In the genomic region with DNA sequence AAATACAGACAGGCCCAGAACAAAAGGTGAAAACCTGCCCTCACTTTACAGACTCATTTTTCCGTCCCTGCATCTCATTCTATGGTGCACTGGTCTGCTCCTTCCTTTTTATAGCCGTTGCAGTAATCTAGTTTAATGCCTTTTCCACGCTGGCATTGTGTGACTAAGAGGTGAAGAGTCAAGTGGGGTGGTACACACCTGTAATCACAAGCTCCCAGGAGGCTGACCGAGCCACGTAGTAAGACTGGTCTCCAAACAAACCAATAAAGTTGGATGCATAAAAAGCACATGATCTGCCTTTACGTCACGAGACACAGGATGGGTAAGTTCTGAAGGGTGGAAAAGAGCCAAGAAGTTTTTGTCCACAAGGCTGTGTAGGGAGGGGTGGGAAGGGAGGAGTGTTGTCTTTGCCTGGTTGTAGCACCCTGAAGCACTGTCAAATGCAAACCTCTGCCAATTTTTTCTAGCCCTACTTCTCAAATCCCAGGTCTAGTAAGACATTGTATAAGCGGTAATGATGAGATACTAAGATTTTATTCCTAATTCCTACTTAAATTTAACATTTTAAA, we compare ENCODE assay signal across 23 mouse cellular contexts. TPM values are rescaled to one million over a fixed set of nuclear protein-coding genes. Genes with fewer than 3 reads are reported as not detected.
DNase-seq lines count a peak whose midpoint lies in the region; ATAC-seq and TF ChIP-seq lines count a peak whose summit lies in the region.
"Had no signal": no experiment of that assay in that cellular context is flagged by ENCODE, and none has a peak within 500 bp of the region (broad histone marks: within the 10 kb centered on the region; RNA-seq: fewer than 3 reads in every experiment).

No protein-coding gene starts in this region.

- DNase-seq in heart, adult 11 months: peak; percentile 67
- no peak for DNase-seq in heart, postnatal 4 days
- DNase-seq in lung, postnatal 14 days: no peak
- DNase-seq in lung, postnatal 25 days (ENCODE audit: low spot score): peak; percentile 29
- DNase-seq in layer of hippocampus, postnatal 10 days (ENCODE audit: low spot score in 2 of 2): no peak
- no peak for DNase-seq in layer of hippocampus, adult 2 months (ENCODE audit: low spot score in 2 of 2)
- DNase-seq: adrenal gland, adult 8-10 months; cerebellum, adult 11-12 months; cerebellum, postnatal 25 days; gastrocnemius, postnatal 36 days; heart, postnatal 10 days; kidney, postnatal 14 days; layer of hippocampus, adult 9-11 months; thymus, postnatal 36 days had no signal

- WGBS in lung, embryonic 15.5 days: 34% methylated on average over 8 of the region's 8 CpGs
- 47% methylated on average over 8 of the region's 8 CpGs for WGBS in embryonic facial prominence, embryonic 13.5 days

- H3K4me3 ChIP-seq in lung, embryonic 15.5 days: no peak overlapping the region
- no peak overlapping the region for H3K4me3 ChIP-seq in embryonic facial prominence, embryonic 13.5 days
- no peak overlapping the region for H3K4me3 ChIP-seq in layer of hippocampus, adult 2 months
- H3K4me3 ChIP-seq: heart, embryonic 10.5 days; hindbrain, embryonic 15.5 days; limb, embryonic 15.5 days; midbrain, embryonic 10.5 days; neural tube, embryonic 12.5 days; stomach, embryonic 15.5 days had no signal

- H3K27me3 ChIP-seq in lung, embryonic 15.5 days: no peaks in the 10 kb centered on the region
- H3K27me3 ChIP-seq in embryonic facial prominence, embryonic 13.5 days: no peaks in the 10 kb centered on the region
- H3K27me3 ChIP-seq: hindbrain, embryonic 15.5 days; limb, embryonic 15.5 days; neural tube, embryonic 12.5 days; stomach, embryonic 15.5 days had no signal

- ATAC-seq in lung, embryonic 15.5 days (ENCODE audit: borderline replicate concordance, extremely low read depth, low FRiP score, low TSS enrichment): peak; percentile 46; the same call in 1 of the 2 replicates
- no peak for ATAC-seq in embryonic facial prominence, embryonic 13.5 days (ENCODE audit: insufficient number of reproducible peaks, insufficient read depth, low FRiP score, low TSS enrichment, low read depth)
- ATAC-seq: forebrain, embryonic 14.5 days had no signal

- H3K27ac ChIP-seq in lung, embryonic 15.5 days: 0 out of 2 replicates have a peak overlapping the region, but pooled peaks have one; percentile 5
- peak overlapping the region; percentile 7; the same call in 1 of the 2 replicates for H3K27ac ChIP-seq in embryonic facial prominence, embryonic 13.5 days
- H3K27ac ChIP-seq in layer of hippocampus, adult 2 months: no peak overlapping the region
- H3K27ac ChIP-seq: heart, embryonic 10.5 days; hindbrain, embryonic 15.5 days; limb, embryonic 15.5 days; midbrain, embryonic 10.5 days; neural tube, embryonic 12.5 days; stomach, embryonic 15.5 days had no signal

- H3K36me3 ChIP-seq in lung, embryonic 15.5 days: no peaks in the 10 kb centered on the region
- H3K36me3 ChIP-seq in embryonic facial prominence, embryonic 13.5 days: no peaks in the 10 kb centered on the region
- H3K36me3 ChIP-seq: heart, embryonic 10.5 days; hindbrain, embryonic 15.5 days; limb, embryonic 15.5 days; midbrain, embryonic 10.5 days; neural tube, embryonic 12.5 days; stomach, embryonic 15.5 days had no signal

- H3K4me2 ChIP-seq in lung, embryonic 15.5 days: no peak overlapping the region
- no peak overlapping the region for H3K4me2 ChIP-seq in embryonic facial prominence, embryonic 13.5 days
- H3K4me2 ChIP-seq: hindbrain, embryonic 15.5 days; limb, embryonic 15.5 days; neural tube, embryonic 12.5 days; stomach, embryonic 15.5 days had no signal

- H3K4me1 ChIP-seq in lung, embryonic 15.5 days: peaks cover 6% of the 10 kb centered on the region; the same call in 1 of the 2 replicates
- H3K4me1 ChIP-seq in embryonic facial prominence, embryonic 13.5 days: peaks cover 19% of the 10 kb centered on the region
- H3K4me1 ChIP-seq: hindbrain, embryonic 15.5 days; neural tube, embryonic 12.5 days; stomach, embryonic 15.5 days had no signal

- no peak overlapping the region for H3K9ac ChIP-seq in lung, embryonic 15.5 days
- no peak overlapping the region for H3K9ac ChIP-seq in embryonic facial prominence, embryonic 13.5 days
- H3K9ac ChIP-seq: hindbrain, embryonic 15.5 days; limb, embryonic 15.5 days; neural tube, embryonic 12.5 days; stomach, embryonic 15.5 days had no signal

- no peak for TF ChIP-seq CTCF in layer of hippocampus, adult 2 months (conservative IDR thresholded peaks at IDR 0.05)

- no peaks in the 10 kb centered on the region for H3K9me3 ChIP-seq in lung, embryonic 15.5 days
- H3K9me3 ChIP-seq in embryonic facial prominence, embryonic 13.5 days: no peaks in the 10 kb centered on the region
- H3K9me3 ChIP-seq: heart, embryonic 10.5 days; hindbrain, embryonic 15.5 days; limb, embryonic 15.5 days; midbrain, embryonic 10.5 days; neural tube, embryonic 12.5 days; stomach, embryonic 15.5 days had no signal

RNA-seq across cellular contexts. Expression of a gene that starts 10.2 kb away (rescaled TPM):
- 10 to 100 TPM; 26.2 to 26.8 TPM for total RNA-seq in heart, postnatal 4 days (2021)
- 46.1 and 46.3 TPM in 2 replicates for polyA plus RNA-seq in lung, embryonic 15.5 days (2015; fragmentation: Nextera tagmentation; extraction: Ambion mirVana)
- 65.9 and 75.1 TPM in 2 replicates for polyA plus RNA-seq in embryonic facial prominence, embryonic 13.5 days (2015; fragmentation: Nextera tagmentation; extraction: Ambion mirVana)
- 100 to 1,000 TPM; 134 to 144 TPM for total RNA-seq in layer of hippocampus, postnatal 10 days (2021)
- 100 to 1,000 TPM; 186 to 188 TPM for total RNA-seq in layer of hippocampus, adult 2 months (2021)

RNA-seq across cellular contexts. Expression of a gene that starts 10.4 kb away (rescaled TPM):
- 1 to 10 TPM; 4.7 to 4.9 TPM for total RNA-seq in heart, postnatal 4 days (2021)
- polyA plus RNA-seq in lung, embryonic 15.5 days (2015; fragmentation: Nextera tagmentation; extraction: Ambion mirVana): 3.4 and 3.7 TPM in 2 replicates
- 4.7 and 5.1 TPM in 2 replicates for polyA plus RNA-seq in embryonic facial prominence, embryonic 13.5 days (2015; fragmentation: Nextera tagmentation; extraction: Ambion mirVana)
- total RNA-seq in layer of hippocampus, postnatal 10 days (2021): 10 to 100 TPM; 17.0 to 18.2 TPM
- 10 to 100 TPM; 21.6 to 28.7 TPM for total RNA-seq in layer of hippocampus, adult 2 months (2021)

Comparison
In these comparisons a context has a peak if more than half of its experiments do, and no peak if none do; other contexts are left out.
1. DNase-seq: peak in heart, adult 11 months (single experiment) and lung, postnatal 25 days (single experiment); none in heart, postnatal 4 days (single experiment), lung, postnatal 14 days (single experiment), layer of hippocampus, postnatal 10 days (0 of 2) and layer of hippocampus, adult 2 months (0 of 2).
2. RNA of a gene that starts 10.2 kb away (total RNA-seq): 186 to 188 TPM in layer of hippocampus, adult 2 months and 134 to 144 TPM in layer of hippocampus, postnatal 10 days; 26.2 to 26.8 TPM in heart, postnatal 4 days; every median in the first group is over 4 times any median in the second.